Mouse (Mus musculus) kidney, postnatal 4 days (tissue): ENCODE data around the gene Mrpl3.
"Not testable (repeated sequence)": the region's sequence is repeated elsewhere in the genome, so short reads cannot be mapped to it uniquely, and the experiment has no call there.

Experiments used
- DNase-seq, 2 experiments: peaks; one replicate each; pipeline ENCODE4 v3.0.0; 2021; ENCODE audit warnings: mixed read lengths in 2 of 2

Mrpl3 gene

DNA sequence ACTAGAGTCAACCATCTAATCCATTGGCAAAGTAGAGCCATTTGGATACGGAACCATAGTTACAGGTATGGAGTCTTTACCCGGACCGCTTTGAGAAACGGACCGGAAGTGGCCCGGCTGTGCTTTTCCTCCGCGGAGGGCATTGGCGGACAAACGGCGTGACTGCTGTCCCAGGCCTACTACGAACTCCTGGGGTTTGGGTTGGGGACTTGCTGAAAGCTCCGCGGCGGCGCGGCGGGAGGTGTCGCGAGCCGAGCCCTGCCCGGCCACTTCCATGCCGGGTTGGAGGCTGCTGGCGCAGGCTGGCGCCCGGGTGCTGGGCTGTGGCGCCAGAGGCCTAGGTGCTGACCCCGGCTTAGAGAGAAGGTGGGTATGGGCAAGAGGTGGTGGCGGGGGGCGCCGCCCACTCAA lies at the start of gene Mrpl3:
Gene Mrpl3, plus strand, starts transcription at position 93 of the 411 bp plus-strand sequence.
- peak; percentile 91 for DNase-seq

- no peak for DNase-seq
These were observed 42.3 kb upstream of the Mrpl3 start for GRCm38 (mm10) chr9:105010721-105011120.

- DNase-seq, result peak; percentile 12 to 27
These were observed 34.9 kb upstream of the Mrpl3 start for GRCm38 (mm10) chr9:105018186-105018585.

- DNase-seq, result no peak
These were observed 24.7 kb upstream of the Mrpl3 start for GRCm38 (mm10) chr9:105028311-105028710.

DNA sequence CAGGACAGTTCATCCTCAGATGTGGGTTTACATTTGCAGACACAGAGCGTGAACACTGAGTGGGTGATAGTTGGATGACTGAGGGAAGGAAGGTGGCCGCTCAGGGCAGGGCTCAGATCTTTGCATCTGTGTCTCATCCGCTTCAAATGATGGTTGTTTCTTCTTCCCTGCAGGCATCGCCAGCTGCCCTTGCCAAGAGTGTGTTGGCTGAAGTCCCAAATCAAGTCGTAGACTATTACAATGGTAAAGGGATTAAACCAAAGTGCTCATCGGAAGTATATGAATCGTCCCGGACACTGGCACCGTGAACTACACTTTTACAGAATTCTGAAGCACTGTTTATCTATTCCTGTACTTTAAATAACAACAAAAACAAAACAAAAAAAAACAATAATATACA lies 20.5 kb upstream of the Mrpl3 start:
- no peak for DNase-seq

DNA sequence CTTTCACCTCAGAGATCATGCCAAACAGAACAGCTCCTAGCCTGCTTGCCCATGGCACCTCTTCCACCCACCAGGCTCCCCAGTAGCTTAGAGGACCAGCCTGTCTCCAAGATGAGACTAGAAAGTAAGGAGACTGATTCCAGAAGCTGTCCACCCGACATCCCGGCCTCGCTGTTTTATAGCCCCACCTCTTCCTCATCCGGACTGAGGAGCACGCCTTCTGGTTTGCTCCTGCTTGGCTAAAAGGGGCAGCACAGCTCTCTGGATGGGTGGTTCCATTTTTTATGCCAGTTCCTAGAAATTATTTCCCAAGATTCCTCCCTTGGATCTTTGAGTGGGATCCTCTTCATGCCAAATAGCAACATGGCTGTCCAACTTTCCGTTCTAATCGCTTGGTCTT lies 19.4 kb upstream of the Mrpl3 start:
- DNase-seq, result no peak

- no peak for DNase-seq
These were observed 15.2 kb upstream of the Mrpl3 start for GRCm38 (mm10) chr9:105037847-105038246.

DNA sequence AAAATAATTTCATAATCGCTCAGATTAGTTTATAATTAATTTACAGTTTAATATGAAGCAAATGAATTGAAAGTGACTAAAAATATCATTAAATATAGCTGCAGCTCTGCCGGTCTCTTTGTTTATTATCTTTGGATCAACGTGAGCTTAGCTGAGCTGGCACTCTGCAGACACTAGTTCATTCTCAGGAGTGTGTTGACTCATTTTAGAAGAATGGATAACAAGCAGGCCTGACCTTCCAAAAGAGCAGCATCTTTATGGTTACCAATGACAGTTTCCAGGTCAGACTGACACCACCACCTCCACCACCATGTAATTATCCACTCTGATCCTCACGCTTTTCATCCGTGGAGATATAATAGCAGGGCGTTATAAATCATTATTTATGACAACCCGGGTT lies 7.0 kb upstream of the Mrpl3 start:
- no peak for DNase-seq

GRCm38 (mm10) chr9:105048351-105048750 lies 4.7 kb upstream of the Mrpl3 start:
- DNase-seq, result no peak

- DNase-seq, result no peak
These were observed 3.4 kb upstream of the Mrpl3 start for GRCm38 (mm10) chr9:105049636-105050035.

DNA sequence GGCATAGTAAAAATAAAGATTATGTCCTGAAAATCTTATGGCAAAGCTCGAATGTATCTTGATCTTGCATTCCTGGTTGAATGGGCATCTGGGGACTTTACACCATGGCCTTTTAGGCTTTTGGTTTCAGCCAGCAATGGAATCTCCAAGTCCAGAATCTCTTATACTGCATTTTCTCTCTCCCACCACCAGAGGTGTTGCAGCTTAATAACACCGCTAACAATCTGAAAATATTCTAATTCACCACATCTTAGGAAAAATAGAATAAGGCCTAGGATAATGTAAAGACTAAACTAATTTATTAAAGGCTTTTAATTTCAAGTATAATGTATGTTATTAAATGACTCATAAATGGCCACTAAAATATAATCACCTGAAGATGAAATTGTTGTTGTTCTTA lies 2.8 kb upstream of the Mrpl3 start:
- DNase-seq, result no peak

DNA sequence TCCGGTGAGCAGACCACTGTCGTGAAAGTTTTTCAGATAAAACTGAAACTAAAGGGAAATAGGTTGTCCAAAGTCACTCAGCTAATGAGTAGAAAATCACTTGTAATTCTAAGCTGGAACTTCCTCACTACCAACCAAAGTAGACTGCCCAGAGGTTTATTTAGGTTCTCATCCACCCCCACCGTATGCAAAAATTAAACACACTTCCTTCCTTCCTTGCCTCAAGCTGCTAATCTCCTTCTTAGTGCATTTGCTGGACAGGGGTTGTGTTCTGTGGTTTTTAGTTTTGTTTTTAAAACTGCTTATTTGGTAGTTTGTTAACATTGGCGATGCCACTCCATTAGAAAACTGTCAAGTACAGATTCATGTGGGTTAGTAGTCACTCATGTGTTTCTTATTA lies 773 bp downstream of the Mrpl3 start:
- DNase-seq, result no peak

DNA sequence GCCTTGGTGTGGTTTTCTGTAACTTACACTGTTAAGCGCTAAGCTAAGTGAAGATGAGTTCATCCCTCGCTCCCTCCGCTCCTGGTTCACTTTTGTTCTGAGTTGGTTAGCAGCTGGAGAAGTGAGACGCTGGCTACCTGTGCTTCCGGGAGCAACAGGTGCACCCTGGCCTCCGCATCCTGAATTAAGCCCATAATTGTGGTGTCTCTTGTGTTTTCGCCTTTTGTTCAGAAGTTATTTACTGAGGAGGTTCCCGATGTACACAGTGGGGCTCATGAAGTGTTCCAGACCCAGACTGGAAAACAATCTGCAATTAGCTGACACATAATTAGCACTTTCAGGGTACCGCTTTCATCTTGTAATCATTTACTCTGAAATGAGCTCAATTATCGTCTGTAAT lies 16.1 kb downstream of the Mrpl3 start:
- DNase-seq, result no peak

DNA sequence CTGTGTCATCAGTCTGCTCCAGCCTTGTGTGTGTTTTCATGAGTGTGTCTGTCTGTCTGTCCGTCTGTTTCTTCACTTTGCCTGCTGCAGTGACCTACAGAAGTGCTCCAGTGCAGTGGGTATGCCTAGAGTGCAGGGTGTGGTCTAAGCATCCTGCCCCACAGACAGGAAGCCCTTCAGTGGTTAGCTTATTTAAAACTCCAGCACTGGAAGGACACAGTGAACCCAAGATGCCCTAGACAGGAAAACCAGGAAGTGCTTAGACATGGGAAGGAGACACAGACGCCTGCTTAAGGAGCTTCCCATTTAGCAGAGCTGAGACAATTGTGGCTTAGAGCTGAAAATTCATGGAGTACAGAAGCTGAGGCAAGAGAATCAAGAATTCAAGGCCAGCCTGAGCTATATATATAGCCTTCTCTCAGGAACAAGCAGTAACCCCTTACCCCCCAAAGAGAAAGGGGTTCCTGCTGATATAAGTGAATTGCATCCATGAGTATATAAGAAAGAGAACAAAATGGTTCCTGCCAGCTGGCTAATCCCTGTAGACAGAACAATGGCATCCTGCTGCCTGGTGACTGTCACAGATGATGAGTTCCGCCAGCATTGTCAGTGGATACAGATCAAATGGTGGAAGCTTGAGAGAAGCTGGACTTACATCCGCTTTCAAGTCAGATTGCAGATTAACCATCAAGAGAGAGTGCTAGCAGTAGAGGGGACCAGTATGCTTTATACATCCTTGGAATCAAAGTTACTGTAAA lies 20.1 kb downstream of the Mrpl3 start:
- no peak for DNase-seq

- DNase-seq, result no peak
These were observed 21.8 kb downstream of the Mrpl3 start for GRCm38 (mm10) chr9:105074851-105075250.

- no peak for DNase-seq
These were observed 23.9 kb downstream of the Mrpl3 start for GRCm38 (mm10) chr9:105076756-105077424.

DNA sequence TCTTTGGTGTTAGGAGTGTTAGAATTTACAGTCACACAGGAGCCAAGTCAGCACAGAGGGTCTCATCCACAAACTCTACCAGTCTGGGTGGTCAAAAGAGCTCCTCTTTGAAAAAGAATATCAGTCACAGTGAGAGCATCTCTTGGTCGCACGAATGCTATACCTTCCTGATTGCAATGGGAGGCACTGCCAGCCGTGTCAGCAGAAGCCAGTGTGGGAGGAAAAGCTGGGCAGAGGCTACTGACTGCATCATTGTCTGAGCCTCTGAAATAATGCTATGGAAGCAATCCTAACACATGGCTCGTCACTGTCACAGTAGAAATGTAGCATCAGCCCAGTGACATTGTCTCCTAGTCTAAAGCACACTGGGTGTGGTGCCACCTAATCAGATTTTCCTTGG lies 25.4 kb downstream of the Mrpl3 start:
- no peak for DNase-seq

- DNase-seq, result no peak
These were observed 27.2 kb downstream of the Mrpl3 start for GRCm38 (mm10) chr9:105080246-105080645.

DNA sequence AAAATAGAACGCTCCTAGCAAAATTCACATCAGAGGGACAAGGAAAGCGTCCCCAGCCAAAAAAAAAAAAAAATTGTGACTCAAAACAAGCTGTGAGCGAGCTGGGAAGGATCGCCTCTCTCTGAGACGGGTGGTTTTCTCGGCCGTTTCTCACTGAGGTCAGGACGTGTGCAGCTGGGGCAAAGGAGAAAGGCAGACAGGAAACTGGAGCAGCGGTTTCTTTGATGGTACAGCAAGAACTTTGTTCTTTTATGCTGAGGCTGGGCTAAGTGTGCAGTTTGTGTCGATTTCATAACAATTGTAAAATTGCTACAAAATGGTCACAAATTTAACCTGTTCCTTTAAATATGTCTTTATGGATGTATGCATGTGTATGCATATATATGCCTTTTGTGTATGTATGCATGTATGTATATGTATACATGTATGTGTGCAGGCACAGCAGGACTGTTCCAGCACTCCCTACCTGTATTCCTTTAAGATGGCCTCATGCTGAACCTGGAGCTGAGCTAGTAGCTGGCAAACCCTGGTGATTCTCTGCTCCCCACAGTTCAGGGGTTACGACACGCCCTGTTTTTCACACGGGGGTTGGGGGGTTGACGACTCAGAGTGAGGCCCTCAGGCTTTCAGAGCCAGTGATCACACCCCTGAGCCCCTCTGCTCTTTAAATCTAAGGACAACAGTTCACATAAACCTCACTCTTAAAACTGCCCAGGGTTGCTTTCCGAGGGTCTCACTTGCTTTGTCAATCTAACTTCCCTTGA lies 48.0 kb downstream of the Mrpl3 start:
- no peak for DNase-seq

- DNase-seq, result no peak
These were observed 48.9 kb downstream of the Mrpl3 start for GRCm38 (mm10) chr9:105101911-105102310.

DNA sequence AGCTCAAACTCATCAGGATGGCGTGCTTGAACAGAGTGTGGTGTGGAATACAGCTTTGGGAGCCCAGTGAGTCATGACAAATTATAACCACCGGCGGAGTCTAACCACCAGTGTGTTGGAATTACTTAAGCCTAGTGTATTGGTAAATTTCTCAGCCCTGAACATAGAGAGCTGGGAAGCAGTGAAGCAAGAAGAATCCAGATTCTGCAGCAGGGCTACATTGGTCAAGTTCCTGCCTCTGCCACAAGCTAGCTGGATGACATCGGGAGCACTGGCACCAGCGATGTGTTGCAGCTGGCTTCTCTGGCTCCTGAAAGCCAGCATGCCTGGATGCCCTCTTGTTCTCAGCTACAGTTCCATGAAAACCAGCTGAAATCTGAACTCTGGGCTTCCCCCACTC lies 50.9 kb downstream of the Mrpl3 start:
- peak; percentile 6 to 13 for DNase-seq

- not testable (repeated sequence) for DNase-seq
These were observed 72.2 kb downstream of the Mrpl3 start for GRCm38 (mm10) chr9:105125206-105125605.
